Mouse (Mus musculus): ENCODE results near the gene Def6. TPM values are rescaled to one million over a fixed set of nuclear protein-coding genes. Genes with fewer than 3 reads are reported as not detected.
A peak's percentile ranks its signal among the peaks of the same experiment; 100 is the strongest.

Def6 gene
- polyA plus RNA-seq, 1 experiment from 2014 or later: 5.6 TPM

DNA sequence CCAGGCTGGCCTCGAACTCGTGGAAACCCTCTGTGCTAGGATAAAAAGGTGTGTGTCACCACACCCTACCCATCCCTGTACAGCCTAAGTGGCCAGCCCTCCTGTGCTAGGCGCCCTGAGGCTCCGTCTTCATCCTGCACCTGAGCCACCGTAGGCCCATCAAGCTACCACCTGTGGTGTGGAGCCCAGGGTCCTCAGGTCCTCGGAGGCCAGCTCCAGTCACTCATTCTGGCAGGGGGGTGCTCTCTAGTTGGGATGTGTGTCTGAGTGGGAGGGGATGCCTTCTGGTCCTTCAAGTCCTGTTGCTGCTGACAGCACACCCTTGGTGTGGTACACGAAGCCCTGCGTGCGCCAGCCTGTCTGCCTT is 52.9 kb downstream of the Def6 start:
- Histone ChIP-seq H3K27ac (replicated peaks; ENCODE audit: low read depth, low read length) (no peak overlapping the region), H3K36me3 (ENCODE audit: control insufficient read depth, insufficient read depth, low read length) (no peaks in the 10 kb centered on the region; the same call in 1 of the 2 replicates), H3K4me3 (ENCODE audit: low read depth, low read length) (no peak overlapping the region), H3K9me3 (ENCODE audit: control insufficient read depth, low read length) (no peaks in the 10 kb centered on the region), H3K27me3 (ENCODE audit: control insufficient read depth, insufficient read depth, low read length) (no peaks in the 10 kb centered on the region), H3K4me1 (ENCODE audit: control insufficient read depth, insufficient read depth, low read length) (peaks cover 27% of the 10 kb centered on the region), H3K4me2 (ENCODE audit: low read depth, severe bottlenecking) (no peak overlapping the region), H3K9ac (ENCODE audit: low read length) (no peak overlapping the region)
- WGBS: 84% methylated on average over 9 of the region's 9 CpGs
- ATAC-seq (ENCODE audit: insufficient number of reproducible peaks, low FRiP score, low TSS enrichment, low read depth): no peak
- DNase-seq (ENCODE audit: low spot score): no peak

- H3K4me1 ChIP-seq (ENCODE audit: control insufficient read depth, insufficient read depth, low read length): peaks cover 14% of the 10 kb centered on the region
- H3K4me3 ChIP-seq (ENCODE audit: low read depth, low read length): no peak overlapping the region
- no peaks in the 10 kb centered on the region; the same call in 1 of the 2 replicates for H3K36me3 ChIP-seq (ENCODE audit: control insufficient read depth, insufficient read depth, low read length)
- 80% methylated on average over 11 of the region's 11 CpGs for WGBS
- H3K4me2 ChIP-seq (ENCODE audit: low read depth, severe bottlenecking): no peak overlapping the region
- no peaks in the 10 kb centered on the region for H3K9me3 ChIP-seq (ENCODE audit: control insufficient read depth, low read length)
- ATAC-seq (ENCODE audit: insufficient number of reproducible peaks, low FRiP score, low TSS enrichment, low read depth): no peak
- no peaks in the 10 kb centered on the region for H3K27me3 ChIP-seq (ENCODE audit: control insufficient read depth, insufficient read depth, low read length)
- no peak for DNase-seq (ENCODE audit: low spot score)
- H3K27ac ChIP-seq (replicated peaks; ENCODE audit: low read depth, low read length): no peak overlapping the region
- H3K9ac ChIP-seq (ENCODE audit: low read length): no peak overlapping the region
Observed at GRCm38 (mm10) chr17:28261795-28262194, 54.2 kb downstream of the Def6 start.

- H3K4me1 ChIP-seq (ENCODE audit: control insufficient read depth, insufficient read depth, low read length): peaks cover 2% of the 10 kb centered on the region; the same call in 1 of the 2 replicates
- no peak overlapping the region for H3K4me3 ChIP-seq (ENCODE audit: low read depth, low read length)
- no peak overlapping the region for H3K4me2 ChIP-seq (ENCODE audit: low read depth, severe bottlenecking)
- H3K27me3 ChIP-seq (ENCODE audit: control insufficient read depth, insufficient read depth, low read length): no peaks in the 10 kb centered on the region
- no peaks in the 10 kb centered on the region for H3K9me3 ChIP-seq (ENCODE audit: control insufficient read depth, low read length)
- H3K27ac ChIP-seq (replicated peaks; ENCODE audit: low read depth, low read length): no peak overlapping the region
- ATAC-seq (ENCODE audit: insufficient number of reproducible peaks, low FRiP score, low TSS enrichment, low read depth) (no peak), DNase-seq (ENCODE audit: low spot score) (no peak)
- no peak overlapping the region for H3K9ac ChIP-seq (ENCODE audit: low read length)
- no peaks in the 10 kb centered on the region; the same call in 1 of the 2 replicates for H3K36me3 ChIP-seq (ENCODE audit: control insufficient read depth, insufficient read depth, low read length)
- 70% methylated on average over 13 of the region's 13 CpGs for WGBS
Observed at GRCm38 (mm10) chr17:28263181-28263894, 55.8 kb downstream of the Def6 start.

DNA sequence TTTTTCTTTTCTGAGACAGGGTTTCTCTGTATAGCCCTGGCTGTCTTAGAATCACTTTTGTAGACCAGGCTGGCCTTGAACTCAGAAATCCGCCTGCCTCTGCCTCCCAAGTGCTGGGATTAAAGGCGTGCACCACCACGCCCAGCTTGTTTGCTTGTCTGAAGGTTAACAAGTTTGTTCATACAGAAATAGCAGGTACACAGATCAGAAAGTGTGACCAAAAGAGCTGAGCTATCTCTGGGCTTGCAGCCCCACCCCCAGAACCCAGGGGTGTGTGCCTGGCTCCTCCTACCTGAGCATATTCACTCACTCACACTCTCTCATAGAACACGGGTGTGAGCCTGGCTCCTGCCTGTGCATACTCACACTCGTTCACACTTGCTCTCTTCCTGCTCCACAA is 59.7 kb downstream of the Def6 start:
- Histone ChIP-seq H3K4me3 (ENCODE audit: low read depth, low read length) (no peak overlapping the region), H3K4me2 (ENCODE audit: low read depth, severe bottlenecking) (no peak overlapping the region), H3K9me3 (ENCODE audit: control insufficient read depth, low read length) (no peaks in the 10 kb centered on the region), H3K4me1 (ENCODE audit: control insufficient read depth, insufficient read depth, low read length) (peaks cover 7% of the 10 kb centered on the region), H3K27me3 (ENCODE audit: control insufficient read depth, insufficient read depth, low read length) (no peaks in the 10 kb centered on the region), H3K9ac (ENCODE audit: low read length) (no peak overlapping the region), H3K36me3 (ENCODE audit: control insufficient read depth, insufficient read depth, low read length) (no peaks in the 10 kb centered on the region), H3K27ac (replicated peaks; ENCODE audit: low read depth, low read length) (no peak overlapping the region)
- DNase-seq (ENCODE audit: low spot score) (no peak), ATAC-seq (ENCODE audit: insufficient number of reproducible peaks, low FRiP score, low TSS enrichment, low read depth) (no peak)
- 89% methylated on average over 5 of the region's 5 CpGs for WGBS

DNA sequence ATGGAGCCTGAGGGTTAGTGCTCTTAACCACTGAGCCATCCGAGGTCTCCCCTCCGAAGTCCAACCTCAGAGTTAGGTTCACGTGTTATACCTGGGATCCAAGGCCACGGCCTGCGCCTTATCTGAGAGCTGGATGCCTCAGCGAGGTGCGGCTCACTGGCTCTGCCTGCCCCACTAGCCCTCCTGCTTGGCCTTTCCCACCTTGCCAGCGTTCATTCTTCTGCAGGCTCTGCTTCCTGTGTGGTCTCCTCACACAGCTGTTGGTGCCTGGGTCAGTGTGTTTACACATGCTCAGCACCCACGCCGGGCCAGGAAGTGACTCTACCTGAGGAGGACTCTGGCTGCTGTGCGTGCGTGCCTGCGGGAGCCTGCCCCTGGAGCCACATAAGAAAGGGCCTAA is 62.6 kb downstream of the Def6 start:
- Histone ChIP-seq H3K9ac (ENCODE audit: low read length) (no peak overlapping the region), H3K36me3 (ENCODE audit: control insufficient read depth, insufficient read depth, low read length) (no peaks in the 10 kb centered on the region), H3K27ac (replicated peaks; ENCODE audit: low read depth, low read length) (0 out of 2 replicates have a peak overlapping the region, but pooled peaks have one; percentile 14), H3K4me2 (ENCODE audit: low read depth, severe bottlenecking) (no peak overlapping the region), H3K4me1 (ENCODE audit: control insufficient read depth, insufficient read depth, low read length) (peaks cover 5% of the 10 kb centered on the region; the same call in 1 of the 2 replicates), H3K4me3 (ENCODE audit: low read depth, low read length) (no peak overlapping the region), H3K9me3 (ENCODE audit: control insufficient read depth, low read length) (no peaks in the 10 kb centered on the region), H3K27me3 (ENCODE audit: control insufficient read depth, insufficient read depth, low read length) (no peaks in the 10 kb centered on the region)
- DNase-seq (ENCODE audit: low spot score): no peak
- 67% methylated on average over 13 of the region's 13 CpGs for WGBS
- ATAC-seq (ENCODE audit: insufficient number of reproducible peaks, low FRiP score, low TSS enrichment, low read depth): no peak

GRCm38 (mm10) chr17:28271537-28272266 is 64.1 kb downstream of the Def6 start:
- no peak overlapping the region for H3K4me2 ChIP-seq (ENCODE audit: low read depth, severe bottlenecking)
- no peaks in the 10 kb centered on the region for H3K27me3 ChIP-seq (ENCODE audit: control insufficient read depth, insufficient read depth, low read length)
- H3K36me3 ChIP-seq (ENCODE audit: control insufficient read depth, insufficient read depth, low read length): no peaks in the 10 kb centered on the region
- H3K9me3 ChIP-seq (ENCODE audit: control insufficient read depth, low read length): no peaks in the 10 kb centered on the region
- H3K27ac ChIP-seq (replicated peaks; ENCODE audit: low read depth, low read length): no peak overlapping the region
- no peak overlapping the region for H3K4me3 ChIP-seq (ENCODE audit: low read depth, low read length)
- 85% methylated on average over 12 of the region's 12 CpGs for WGBS
- H3K9ac ChIP-seq (ENCODE audit: low read length): no peak overlapping the region
- peaks cover 5% of the 10 kb centered on the region; the same call in 1 of the 2 replicates for H3K4me1 ChIP-seq (ENCODE audit: control insufficient read depth, insufficient read depth, low read length)
- DNase-seq (ENCODE audit: low spot score): no peak
- ATAC-seq (ENCODE audit: insufficient number of reproducible peaks, low FRiP score, low TSS enrichment, low read depth): no peak

DNA sequence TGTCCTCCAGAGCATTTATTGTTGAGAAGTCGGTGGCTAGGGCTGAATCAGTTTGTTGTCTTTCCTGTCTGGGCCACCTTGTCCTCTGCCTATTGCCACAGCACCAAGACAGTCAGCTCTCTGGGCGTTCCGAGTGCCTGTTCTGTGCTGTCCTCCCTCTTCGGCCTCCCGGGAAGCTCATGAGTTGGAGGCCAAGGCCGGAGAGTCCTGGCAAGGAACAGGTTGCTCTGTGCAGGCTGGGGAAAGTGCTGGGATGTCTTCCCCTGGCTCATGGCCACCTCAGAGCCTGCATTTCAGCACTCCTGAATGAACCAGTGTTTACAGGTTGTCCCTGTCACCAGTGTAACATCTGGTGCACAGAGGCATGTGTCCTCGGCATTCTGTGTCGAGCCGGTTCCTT is 64.7 kb downstream of the Def6 start:
- Histone ChIP-seq H3K4me2 (ENCODE audit: low read depth, severe bottlenecking) (no peak overlapping the region), H3K4me1 (ENCODE audit: control insufficient read depth, insufficient read depth, low read length) (peaks cover 5% of the 10 kb centered on the region; the same call in 1 of the 2 replicates), H3K36me3 (ENCODE audit: control insufficient read depth, insufficient read depth, low read length) (no peaks in the 10 kb centered on the region), H3K9ac (ENCODE audit: low read length) (no peak overlapping the region), H3K27ac (replicated peaks; ENCODE audit: low read depth, low read length) (no peak overlapping the region), H3K4me3 (ENCODE audit: low read depth, low read length) (no peak overlapping the region), H3K27me3 (ENCODE audit: control insufficient read depth, insufficient read depth, low read length) (no peaks in the 10 kb centered on the region), H3K9me3 (ENCODE audit: control insufficient read depth, low read length) (no peaks in the 10 kb centered on the region)
- ATAC-seq (ENCODE audit: insufficient number of reproducible peaks, low FRiP score, low TSS enrichment, low read depth) (no peak), DNase-seq (ENCODE audit: low spot score) (no peak)
- 86% methylated on average over 9 of the region's 9 CpGs for whole genome bisulfite sequencing

- Histone ChIP-seq H3K27ac (replicated peaks; ENCODE audit: low read depth, low read length) (no peak overlapping the region), H3K27me3 (ENCODE audit: control insufficient read depth, insufficient read depth, low read length) (no peaks in the 10 kb centered on the region), H3K9ac (ENCODE audit: low read length) (no peak overlapping the region), H3K4me2 (ENCODE audit: low read depth, severe bottlenecking) (no peak overlapping the region), H3K9me3 (ENCODE audit: control insufficient read depth, low read length) (no peaks in the 10 kb centered on the region), H3K36me3 (ENCODE audit: control insufficient read depth, insufficient read depth, low read length) (no peaks in the 10 kb centered on the region), H3K4me3 (ENCODE audit: low read depth, low read length) (no peak overlapping the region), H3K4me1 (ENCODE audit: control insufficient read depth, insufficient read depth, low read length) (peaks cover 5% of the 10 kb centered on the region; the same call in 1 of the 2 replicates)
- WGBS: 81% methylated on average over 6 of the region's 6 CpGs
- no peak for ATAC-seq (ENCODE audit: insufficient number of reproducible peaks, low FRiP score, low TSS enrichment, low read depth)
- DNase-seq (ENCODE audit: low spot score): no peak
Observed at GRCm38 (mm10) chr17:28272837-28273236, 65.3 kb downstream of the Def6 start.

All from limb, embryonic 11.5 days (tissue).